Mouse (Mus musculus) hematopoietic stem cell, adult 5-6 weeks (primary cell): ENCODE measurements at regions not wholly inside any gene's neighbourhood (a gene's known extent, or its start where the extent isn't known, plus 50 kb on each side); places are given as distances from the start of the nearest gene placed in this dataset.
A peak's percentile ranks its signal among the peaks of the same experiment; 100 is the strongest.

Source experiments
- ATAC-seq, 2 experiments: fragments of 125-278 bp in 1 of 2; replicated peaks in 1 of 2; 2 replicates each; pipeline ENCODE4 v1.8.0; 2016 to 2017; ENCODE audit warnings: inconsistent platforms in 2 of 2, mild to moderate bottlenecking in 2 of 2, moderate number of reproducible peaks in 2 of 2, low read depth in 1 of 2, moderate TSS enrichment in 1 of 2; ENCODE audit not compliant: low FRiP score in 2 of 2, poor library complexity in 2 of 2, severe bottlenecking in 2 of 2, insufficient read depth in 1 of 2, low TSS enrichment in 1 of 2

DNA sequence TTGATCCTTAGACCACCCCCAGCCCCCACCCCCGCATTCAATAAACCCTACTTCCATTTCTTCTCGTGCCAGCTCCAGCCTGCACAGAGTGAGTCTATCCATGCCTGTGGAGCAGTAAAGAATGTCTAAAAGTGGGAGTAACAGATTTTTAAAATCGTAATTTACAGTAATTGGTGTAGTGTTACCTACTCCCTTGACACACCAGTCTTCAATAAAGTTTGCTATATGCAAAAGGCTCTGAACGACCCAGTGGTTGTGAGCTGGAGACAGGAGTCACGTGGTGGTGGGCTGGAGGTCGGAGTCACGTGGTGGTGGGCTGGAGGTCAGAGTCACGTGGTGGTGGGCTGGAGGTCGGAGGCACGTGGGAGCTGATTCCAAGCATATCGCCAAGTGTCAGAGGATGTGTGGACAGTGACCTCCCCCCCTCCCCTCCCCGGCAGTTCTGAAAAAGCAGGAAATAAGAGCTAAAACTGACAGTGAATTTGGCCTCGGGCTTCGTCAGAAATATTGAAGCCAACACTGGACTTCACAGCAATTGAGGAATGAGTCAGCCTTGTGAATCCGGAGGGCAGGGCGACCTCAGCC is 122.2 kb upstream of the Foxn2 start:
- ATAC-seq: no peak

- no peak for ATAC-seq
Measured at GRCm38 (mm10) chr17:88318936-88319335, 121.6 kb upstream of the Foxn2 start.

GRCm38 (mm10) chr17:88320686-88321085 is 119.8 kb upstream of the Foxn2 start:
- ATAC-seq: no peak

GRCm38 (mm10) chr17:88325326-88325909 is 115.1 kb upstream of the Foxn2 start:
- no peak for ATAC-seq

GRCm38 (mm10) chr17:88325910-88326739 is 114.4 kb upstream of the Foxn2 start:
- no peak for ATAC-seq

GRCm38 (mm10) chr17:88326740-88327123 is 113.8 kb upstream of the Foxn2 start:
- no peak for ATAC-seq

GRCm38 (mm10) chr17:88327791-88328190 is 112.7 kb upstream of the Foxn2 start:
- no peak for ATAC-seq

- no peak for ATAC-seq
Measured at GRCm38 (mm10) chr17:88328807-88329206, 111.7 kb upstream of the Foxn2 start.

DNA sequence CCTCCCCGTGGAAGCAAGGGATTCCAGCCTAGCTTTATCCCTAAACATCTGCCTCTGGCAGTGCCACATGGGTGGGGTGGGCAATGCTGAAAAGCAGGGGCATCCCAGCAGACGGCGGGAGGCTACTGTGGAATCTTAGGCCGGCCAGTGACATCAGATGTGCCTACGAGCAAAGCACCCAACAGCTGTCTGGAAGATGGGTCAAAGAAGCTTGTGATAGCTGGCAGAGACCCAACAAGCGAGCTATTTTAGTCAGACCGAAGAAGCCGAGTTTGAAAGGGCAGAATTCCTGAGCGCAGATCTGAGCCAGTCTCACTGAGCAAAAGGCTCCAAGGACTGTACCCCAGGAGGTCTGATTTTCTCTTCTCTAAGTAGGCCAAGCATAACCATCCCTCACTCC is 110.8 kb upstream of the Foxn2 start:
- ATAC-seq: no peak

DNA sequence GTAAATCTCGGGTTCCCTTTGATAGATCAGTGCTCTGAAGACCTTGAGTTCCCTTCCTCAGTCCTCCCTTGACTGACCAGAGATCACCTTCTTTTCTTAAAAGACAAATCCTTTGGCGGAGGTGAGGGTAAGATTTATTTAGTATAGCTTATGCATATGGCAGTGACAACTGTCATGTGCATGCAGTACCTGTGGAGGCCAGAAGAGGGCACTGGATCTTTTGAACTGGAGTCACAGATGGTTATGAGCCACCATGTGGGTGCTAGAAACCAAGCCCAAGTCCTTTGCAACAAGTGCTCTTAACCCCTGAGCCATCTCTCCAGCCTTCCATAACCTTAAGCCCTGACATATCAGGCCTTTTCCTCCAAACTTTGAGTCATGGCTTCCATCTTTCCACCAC is 110.4 kb upstream of the Foxn2 start:
- no peak for ATAC-seq

- ATAC-seq: no peak
Measured at GRCm38 (mm10) chr17:88333816-88334215, 106.7 kb upstream of the Foxn2 start.

DNA sequence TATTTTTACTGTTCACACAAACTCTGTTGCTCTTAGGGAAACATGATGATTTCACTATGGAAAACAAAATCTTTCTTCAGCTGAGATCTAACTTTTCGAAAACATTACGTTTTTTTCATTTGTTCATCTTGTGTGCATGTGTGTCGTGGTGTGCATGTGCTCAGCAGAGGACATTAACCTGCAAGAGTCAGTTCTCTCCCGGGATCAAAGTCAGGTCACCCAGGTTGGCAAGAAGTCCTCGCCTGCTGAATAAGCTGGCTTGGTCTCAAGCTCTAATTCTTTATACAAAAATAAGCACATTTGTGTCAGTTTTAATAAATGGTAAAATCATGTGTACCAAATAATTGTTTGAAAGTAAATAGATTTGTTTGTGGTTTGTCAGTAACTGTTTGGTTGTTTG is 105.2 kb upstream of the Foxn2 start:
- no peak for ATAC-seq

DNA sequence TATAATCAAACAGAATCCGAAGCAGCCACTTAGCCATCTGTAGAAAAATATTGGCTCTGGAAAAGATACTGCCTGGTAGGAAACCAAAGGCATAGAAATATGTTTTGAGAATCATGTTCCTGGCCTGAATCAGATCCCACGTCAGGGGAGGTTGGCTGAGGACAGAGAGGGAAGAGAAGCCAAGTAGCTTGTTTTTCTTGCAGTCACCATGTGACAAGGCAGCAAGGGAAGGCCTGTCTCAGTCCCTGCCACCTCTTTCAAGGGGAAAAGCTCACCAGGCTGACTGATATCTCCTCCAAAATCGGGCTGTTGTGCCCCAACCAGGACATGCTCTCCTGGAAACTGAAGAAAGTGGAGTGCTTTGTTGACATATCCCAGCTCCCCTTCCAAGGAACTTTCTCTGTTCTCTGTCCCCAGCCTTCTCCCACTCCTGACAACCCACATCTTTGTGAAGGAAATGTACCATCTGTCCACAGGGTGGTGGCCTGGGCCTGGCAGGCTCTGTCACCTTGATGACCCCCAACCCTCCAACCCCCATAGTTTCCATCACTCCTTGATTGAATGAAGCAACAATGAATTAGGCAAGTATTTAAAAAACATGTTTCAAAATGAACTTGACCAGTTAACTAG is 104.3 kb upstream of the Foxn2 start:
- ATAC-seq: no peak

DNA sequence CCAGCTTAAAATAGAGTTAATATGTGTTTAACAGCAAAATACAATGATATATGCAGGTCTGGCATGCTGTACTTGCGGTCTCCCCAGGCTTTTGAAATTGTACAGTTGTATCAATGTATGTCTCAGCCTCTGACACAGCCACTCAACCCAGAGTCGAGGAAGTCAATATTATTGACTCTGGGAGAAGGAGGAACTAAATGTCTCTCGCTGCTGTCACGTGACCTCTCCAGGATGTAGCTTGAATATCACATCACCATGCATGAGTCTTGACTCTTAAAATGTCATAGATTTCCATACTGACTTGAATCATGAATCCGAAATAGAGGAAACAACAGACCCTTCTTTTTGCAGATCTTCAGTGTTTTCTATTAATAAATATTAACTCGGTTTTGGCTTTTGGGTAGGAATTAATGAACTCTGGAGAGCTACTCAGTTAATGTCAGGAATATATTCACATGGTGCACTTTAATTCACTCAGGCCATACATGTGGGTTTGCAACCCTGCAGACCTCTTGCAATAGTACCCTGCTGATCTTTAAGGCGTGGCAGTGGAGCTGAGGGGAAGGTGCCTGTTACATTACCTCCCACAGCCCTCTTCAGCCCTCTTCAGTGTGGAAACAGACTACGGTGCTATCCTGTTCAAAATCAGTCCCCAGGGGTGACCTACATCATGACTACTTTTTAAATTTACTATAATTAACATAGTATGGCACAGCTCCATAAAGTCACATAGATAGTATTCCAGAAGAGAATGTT is 102.7 kb upstream of the Foxn2 start:
- 0 out of 4 replicates have a peak, but pooled peaks of 1 of the 2 experiments have one; percentile 18 for ATAC-seq

GRCm38 (mm10) chr17:88341141-88341540 is 99.4 kb upstream of the Foxn2 start:
- no peak for ATAC-seq

GRCm38 (mm10) chr17:88341599-88341998 is 98.9 kb upstream of the Foxn2 start:
- ATAC-seq: peak; percentile 77 to 78

DNA sequence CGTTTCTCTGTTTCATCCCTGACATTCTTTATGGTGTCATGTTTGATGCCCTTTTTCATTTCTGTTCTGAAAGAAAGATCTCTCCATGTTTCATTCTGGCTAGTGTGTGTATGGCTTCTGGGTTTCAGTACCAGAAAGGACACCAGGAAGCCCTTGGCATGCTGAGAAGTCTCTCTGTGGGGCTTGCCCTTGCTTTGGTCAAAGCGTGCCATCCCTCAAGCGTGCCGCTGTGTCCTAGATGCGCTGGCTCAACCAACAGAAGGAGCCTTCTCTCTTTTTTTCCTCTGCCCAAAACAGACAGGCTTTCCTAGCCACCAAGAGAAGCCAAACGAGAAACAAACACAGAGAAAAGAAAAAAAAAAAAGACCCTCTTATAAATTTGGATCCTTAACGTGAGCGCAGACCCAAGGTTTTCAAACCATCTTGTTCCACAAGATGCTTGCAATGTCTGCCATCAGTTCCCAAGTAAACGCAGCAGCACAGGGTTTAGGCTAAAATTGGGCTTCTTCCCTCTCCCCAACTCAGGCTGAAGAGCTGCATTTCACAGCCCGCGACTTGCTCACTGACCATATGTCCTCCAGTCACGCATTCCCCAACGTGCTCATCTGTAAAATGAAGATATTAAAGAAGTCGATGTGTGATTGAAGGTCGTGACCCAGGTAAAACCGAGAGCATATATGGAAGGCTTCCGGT is 97.3 kb upstream of the Foxn2 start:
- ATAC-seq: no peak
